Mouse (Mus musculus) C2C12 (cell line): ENCODE data around the gene Rbm44. TPM values are rescaled to one million over a fixed set of nuclear protein-coding genes. Genes with fewer than 3 reads are reported as not detected.

Experiments used
- H3K27me3 ChIP-seq: one replicate; pipeline ENCODE4 v1.6.1; 2011; ENCODE audit not compliant: control insufficient read depth, insufficient read depth, insufficient read length
- H3K36me3 ChIP-seq: one replicate; pipeline ENCODE4 v1.6.1; 2011; ENCODE audit not compliant: control insufficient read depth, insufficient read depth
- H3K4me3 ChIP-seq: one replicate; pipeline ENCODE4 v1.5.1; 2011; ENCODE audit warnings: mild to moderate bottlenecking, control low read depth; ENCODE audit not compliant: poor library complexity, insufficient read depth, severe bottlenecking
- H3K79me2 ChIP-seq: one replicate; pipeline ENCODE4 v1.6.1; 2011; ENCODE audit not compliant: control insufficient read depth, insufficient read depth
- H3K79me3 ChIP-seq: one replicate; pipeline ENCODE4 v1.6.1; 2011; ENCODE audit warnings: low read depth, control low read depth
- H3ac ChIP-seq: one replicate; pipeline ENCODE3; 2011; ENCODE audit warnings: low read depth; ENCODE audit not compliant: control insufficient read depth, insufficient read length
- CEBPB ChIP-seq: IDR thresholded peaks from one replicate; pipeline ENCODE4 v1.6.1; 2011; ENCODE audit warnings: low read depth, mild to moderate bottlenecking, control low read depth, moderate library complexity
- CTCF ChIP-seq: IDR thresholded peaks from one replicate; pipeline ENCODE4 v1.5.1; 2011; ENCODE audit not compliant: control insufficient read depth, insufficient read depth, insufficient read length
- FOSL1 ChIP-seq: IDR thresholded peaks from one replicate; pipeline ENCODE4 v1.8.0; 2011; ENCODE audit warnings: mild to moderate bottlenecking, low read length; ENCODE audit not compliant: poor library complexity, insufficient read depth, severe bottlenecking
- MAX ChIP-seq: IDR thresholded peaks from one replicate; pipeline ENCODE4 v1.6.1; 2011; ENCODE audit warnings: mild to moderate bottlenecking, control low read depth
- MYOD1 ChIP-seq: IDR thresholded peaks from one replicate; pipeline ENCODE4 v1.6.1; 2011; ENCODE audit warnings: low read depth; ENCODE audit not compliant: control insufficient read depth, insufficient read length
- MYOG ChIP-seq: IDR thresholded peaks from one replicate; pipeline ENCODE4 v1.6.1; 2011; ENCODE audit not compliant: control insufficient read depth, insufficient read length; ENCODE audit errors: extremely low read depth
- USF1 ChIP-seq: IDR thresholded peaks from one replicate; pipeline ENCODE4 v1.6.1; 2011; ENCODE audit warnings: low read depth, mild to moderate bottlenecking, control low read depth, moderate library complexity
- polyA plus RNA-seq: library from polyadenylated mRNA; unstranded; fragments of >200 nt; fragmentation: generic; extraction: Trizol; gene quantifications from one replicate; pipeline ENCODE4 v1.2.1, GENCODE M21; 2012; ENCODE audit warnings: missing spikeins

Rbm44 gene
- polyA plus RNA-seq, 1 experiment, result not detected

GRCm38 (mm10) chr1:91215264-91215663 is 70.4 kb downstream of the Rbm44 start:
- Histone ChIP-seq H3K79me2 (no peaks in the 10 kb centered on the region), H3K27me3 (no peaks in the 10 kb centered on the region), H3ac (no peak overlapping the region), H3K36me3 (no peaks in the 10 kb centered on the region), H3K4me3 (no peak overlapping the region), H3K79me3 (no peaks in the 10 kb centered on the region)
- no peak for TF ChIP-seq MYOD1
- TF ChIP-seq CTCF, result no peak
- TF ChIP-seq MYOG, result no peak
- no peak for TF ChIP-seq FOSL1
- TF ChIP-seq USF1, result no peak
- no peak for TF ChIP-seq MAX
- no peak for TF ChIP-seq CEBPB

- H3K79me3 ChIP-seq, result no peaks in the 10 kb centered on the region
- no peak overlapping the region for H3ac ChIP-seq
- no peaks in the 10 kb centered on the region for H3K27me3 ChIP-seq
- no peaks in the 10 kb centered on the region for H3K79me2 ChIP-seq
- no peak overlapping the region for H3K4me3 ChIP-seq
- H3K36me3 ChIP-seq, result no peaks in the 10 kb centered on the region
- TF ChIP-seq CEBPB, result no peak
- no peak for TF ChIP-seq CTCF
- no peak for TF ChIP-seq MYOG
- TF ChIP-seq USF1, result no peak
- no peak for TF ChIP-seq MAX
- no peak for TF ChIP-seq MYOD1
- no peak for TF ChIP-seq FOSL1
These were observed 71.1 kb downstream of the Rbm44 start for GRCm38 (mm10) chr1:91215981-91216380.

- Histone ChIP-seq H3K79me2 (no peaks in the 10 kb centered on the region), H3K79me3 (no peaks in the 10 kb centered on the region), H3ac (no peak overlapping the region), H3K4me3 (no peak overlapping the region), H3K27me3 (no peaks in the 10 kb centered on the region), H3K36me3 (no peaks in the 10 kb centered on the region)
- TF ChIP-seq CEBPB (no peak), MYOD1 (peak; percentile 52)
These were observed 71.8 kb downstream of the Rbm44 start for GRCm38 (mm10) chr1:91216504-91217267.

- Histone ChIP-seq H3K4me3 (no peak overlapping the region), H3K79me2 (no peaks in the 10 kb centered on the region), H3K79me3 (no peaks in the 10 kb centered on the region), H3ac (no peak overlapping the region), H3K36me3 (no peaks in the 10 kb centered on the region), H3K27me3 (no peaks in the 10 kb centered on the region)
- no peak for TF ChIP-seq CEBPB
- no peak for TF ChIP-seq MAX
- TF ChIP-seq CTCF, result no peak
- TF ChIP-seq MYOG, result no peak
- peak; percentile 88 for TF ChIP-seq FOSL1
- no peak for TF ChIP-seq USF1
- peak; percentile 88 for TF ChIP-seq MYOD1
These were observed 74.9 kb downstream of the Rbm44 start for GRCm38 (mm10) chr1:91219641-91220321.

GRCm38 (mm10) chr1:91220322-91220672 is 75.4 kb downstream of the Rbm44 start:
- no peaks in the 10 kb centered on the region for H3K79me2 ChIP-seq
- no peaks in the 10 kb centered on the region for H3K27me3 ChIP-seq
- TF ChIP-seq MYOD1 (no peak), CEBPB (peak; percentile 7), MAX (no peak), MYOG (no peak)

More at GRCm38 (mm10) chr1:91220322-91220672, 75.4 kb downstream of the Rbm44 start:
- H3K79me3 ChIP-seq, result no peaks in the 10 kb centered on the region
- no peaks in the 10 kb centered on the region for H3K36me3 ChIP-seq
- H3ac ChIP-seq, result no peak overlapping the region
- H3K4me3 ChIP-seq, result no peak overlapping the region

Other genes starting within 250 kb of the Rbm44 start
- 0.07 TPM for gene Mlph, start 230.0 kb upstream of the Rbm44 start, polyA plus RNA-seq
- gene Prlh, start 192.0 kb upstream of the Rbm44 start, polyA plus RNA-seq, result not detected
- 0.02 TPM for gene Rab17, start 175.4 kb upstream of the Rbm44 start, polyA plus RNA-seq
- gene Lrrfip1, start 146.4 kb upstream of the Rbm44 start, polyA plus RNA-seq, result 74.1 TPM
- 2.1 TPM for gene Ramp1, start 34.7 kb downstream of the Rbm44 start, polyA plus RNA-seq
- 71.0 TPM for gene Ube2f, start 105.2 kb downstream of the Rbm44 start, polyA plus RNA-seq
- 10.2 TPM for gene Scly, start 153.2 kb downstream of the Rbm44 start, polyA plus RNA-seq
- 0.15 TPM for gene Espnl, start 177.0 kb downstream of the Rbm44 start, polyA plus RNA-seq
- gene Klhl30, start 205.9 kb downstream of the Rbm44 start, polyA plus RNA-seq, result 31.3 TPM
- 7.3 TPM for gene Erfe, start 221.3 kb downstream of the Rbm44 start, polyA plus RNA-seq